8 mouse cellular contexts compared by ENCODE assay signal in the genomic region with DNA sequence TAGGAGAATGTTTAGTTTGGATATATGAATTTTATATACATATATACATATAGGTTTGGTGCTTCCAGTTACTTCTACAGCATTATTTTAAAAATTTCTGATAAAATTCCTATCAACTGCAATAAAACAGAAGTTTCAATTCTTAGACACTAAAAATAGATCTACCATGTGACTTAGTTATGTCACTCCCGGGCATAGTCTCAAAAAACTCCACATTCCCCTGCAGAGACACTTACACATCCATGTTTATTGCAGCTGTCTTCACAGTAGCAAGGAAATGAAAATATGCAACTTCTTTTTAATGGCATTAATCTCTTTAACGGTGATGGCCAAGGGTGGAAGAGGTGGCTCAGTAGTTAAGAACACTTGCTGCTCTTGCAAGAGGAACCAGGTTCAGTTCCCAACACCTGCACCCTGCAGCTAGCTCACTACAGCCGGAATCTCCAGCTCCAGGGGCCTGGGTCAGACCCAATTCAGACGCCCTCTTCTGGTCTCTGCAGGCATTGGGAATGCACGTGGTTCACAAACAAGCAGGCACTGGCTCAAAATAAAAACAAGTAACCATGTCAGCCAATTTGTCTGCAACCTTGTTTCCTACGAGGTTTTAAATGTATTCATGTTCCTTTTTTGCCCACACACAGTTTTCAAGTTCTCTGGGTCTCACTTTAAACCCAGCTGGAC.
A peak's percentile ranks its signal among the peaks of the same experiment; 100 is the strongest.
DNase-seq lines count a peak whose midpoint lies in the region; ATAC-seq lines count a peak whose summit lies in the region.

No protein-coding gene starts in this region.

- no peak for ATAC-seq in activated CD4-positive, CD25-positive, alpha-beta regulatory T cell, adult 4 months

- DNase-seq in heart, adult 18-20 months: peak; percentile 6 to 17
- DNase-seq in heart, postnatal 36 days: no peak
- peak; percentile 9 for DNase-seq in right cerebral cortex, postnatal 4 days
- no peak for DNase-seq in right cerebral cortex, postnatal 25 days
- DNase-seq in kidney, postnatal 10 days: peak; percentile 44
- no peak for DNase-seq in left cerebral cortex, adult 8-10 months (ENCODE audit: low spot score in 2 of 2)
- DNase-seq in left cerebral cortex, adult 11 months (ENCODE audit: low spot score): no peak

- intact Hi-C loops in heart, postnatal 36 days (cut with DNase I): no loop called here

Comparison
In these comparisons a context has a peak if more than half of its experiments do, and no peak if none do; other contexts are left out.
1. DNase-seq: peak in heart, adult 18-20 months (2 of 2), right cerebral cortex, postnatal 4 days (single experiment) and kidney, postnatal 10 days (single experiment); none in heart, postnatal 36 days (0 of 2), right cerebral cortex, postnatal 25 days (single experiment), left cerebral cortex, adult 8-10 months (0 of 2) and left cerebral cortex, adult 11 months (single experiment).